In genomic region chrX:163879039-163879438, GRCm38 (mm10) we compare ENCODE assay signal across 15 mouse cellular contexts. TPM values are rescaled to one million over a fixed set of nuclear protein-coding genes. Genes with fewer than 3 reads are reported as not detected.
DNase-seq lines count a peak whose midpoint lies in the region; ATAC-seq and TF ChIP-seq lines count a peak whose summit lies in the region.
"Had no signal": no experiment of that assay in that cellular context is flagged by ENCODE, and none has a peak within 500 bp of the region (broad histone marks: within the 10 kb centered on the region; RNA-seq: fewer than 3 reads in every experiment).

No protein-coding gene starts in this region.

- H3K9ac ChIP-seq in embryonic facial prominence, embryonic 11.5 days (replicated peaks; ENCODE audit: low read length), result no peak overlapping the region
- no peak overlapping the region for H3K9ac ChIP-seq in heart, embryonic 13.5 days
- H3K9ac ChIP-seq in CH12.LX (ENCODE audit: insufficient read depth, low read depth), result no peak overlapping the region
- H3K9ac ChIP-seq: embryonic facial prominence, embryonic 12.5 days; forebrain, embryonic 13.5 days; forebrain, postnatal 0 days; hindbrain, embryonic 12.5 days had no signal

- no peaks in the 10 kb centered on the region for H3K27me3 ChIP-seq in embryonic facial prominence, embryonic 11.5 days (ENCODE audit: control insufficient read depth, insufficient read depth, low read length)
- peaks cover 69% of the 10 kb centered on the region for H3K27me3 ChIP-seq in embryonic facial prominence, embryonic 10.5 days (replicated peaks; ENCODE audit: low read depth, poor library complexity, severe bottlenecking)
- H3K27me3 ChIP-seq in heart, embryonic 13.5 days (replicated peaks), result no peaks in the 10 kb centered on the region
- H3K27me3 ChIP-seq in CH12.LX (replicated peaks), result no peaks in the 10 kb centered on the region

- H3K9me3 ChIP-seq in embryonic facial prominence, embryonic 11.5 days (replicated peaks; ENCODE audit: control insufficient read depth, low read length), result no peaks in the 10 kb centered on the region
- no peaks in the 10 kb centered on the region for H3K9me3 ChIP-seq in embryonic facial prominence, embryonic 10.5 days
- H3K9me3 ChIP-seq in heart, embryonic 13.5 days, result no peaks in the 10 kb centered on the region
- H3K9me3 ChIP-seq in CH12.LX (replicated peaks; ENCODE audit: low read length), result no peaks in the 10 kb centered on the region
- H3K9me3 ChIP-seq: embryonic facial prominence, embryonic 12.5 days; forebrain, embryonic 13.5 days; G1E; hindbrain, embryonic 12.5 days had no signal

- TF ChIP-seq CTCF in CH12.LX (conservative IDR thresholded peaks at IDR 0.05 in 1 of 2, IDR thresholded peaks at IDR 0.05 in 1 of 2; ENCODE audit: low read depth in 2 of 2, low read length in 2 of 2), result no peak
- TF ChIP-seq CTCF in embryonic fibroblast, embryonic 13.5 days (IDR thresholded peaks at IDR 0.05; ENCODE audit: borderline replicate concordance, insufficient read depth, low read length), result no peak

- H3K27ac ChIP-seq in embryonic facial prominence, embryonic 11.5 days (replicated peaks; ENCODE audit: low read depth, low read length), result no peak overlapping the region
- no peak overlapping the region for H3K27ac ChIP-seq in embryonic facial prominence, embryonic 10.5 days (replicated peaks)
- H3K27ac ChIP-seq in heart, embryonic 13.5 days (replicated peaks), result peak overlapping the region; percentile 77; the same call in 1 of the 2 replicates
- H3K27ac ChIP-seq in CH12.LX (ENCODE audit: insufficient read depth, low read depth), result no peak overlapping the region
- peak overlapping the region; percentile 58 for H3K27ac ChIP-seq in embryonic fibroblast, embryonic 13.5 days (ENCODE audit: insufficient read depth, low read length)
- H3K27ac ChIP-seq: embryonic facial prominence, embryonic 12.5 days; forebrain, embryonic 13.5 days; hindbrain, embryonic 12.5 days had no signal

- H3K79me2 ChIP-seq in CH12.LX (replicated peaks; ENCODE audit: control insufficient read depth, extremely low read depth, insufficient read depth, poor library complexity, severe bottlenecking), result no peaks in the 10 kb centered on the region

- TF ChIP-seq POLR2A in CH12.LX (IDR thresholded peaks at IDR 0.05; ENCODE audit: low read depth, low read length), result no peak
- no peak for TF ChIP-seq POLR2A in embryonic fibroblast, embryonic 13.5 days (IDR thresholded peaks at IDR 0.05; ENCODE audit: low read depth, low read length)

- H3K36me3 ChIP-seq in embryonic facial prominence, embryonic 11.5 days (replicated peaks; ENCODE audit: control insufficient read depth, insufficient read depth, low read depth, low read length), result no peaks in the 10 kb centered on the region
- no peaks in the 10 kb centered on the region for H3K36me3 ChIP-seq in embryonic facial prominence, embryonic 10.5 days (replicated peaks)
- no peaks in the 10 kb centered on the region for H3K36me3 ChIP-seq in heart, embryonic 13.5 days
- H3K36me3 ChIP-seq in CH12.LX (replicated peaks in 1 of 2; ENCODE audit: control insufficient read depth in 1 of 2, insufficient read depth in 1 of 2, low read length in 1 of 2), result no peaks in the 10 kb centered on the region
- H3K36me3 ChIP-seq: embryonic facial prominence, embryonic 12.5 days; G1E; hindbrain, embryonic 12.5 days had no signal

- in situ Hi-C loops in CH12.LX (cut with MboI; ENCODE audit: low pct_ligation_motif_present, low pct_unique_long_range_greater_than_20kb, low sequenced_read_pairs), result no loop called here

- no peak overlapping the region for H3K4me3 ChIP-seq in embryonic facial prominence, embryonic 11.5 days (ENCODE audit: low read depth, low read length)
- no peak overlapping the region for H3K4me3 ChIP-seq in embryonic facial prominence, embryonic 10.5 days
- H3K4me3 ChIP-seq in heart, embryonic 13.5 days, result no peak overlapping the region
- no peak overlapping the region for H3K4me3 ChIP-seq in CH12.LX (replicated peaks in 1 of 3; ENCODE audit: low read depth in 2 of 3, low read length in 2 of 3, poor library complexity in 1 of 3)
- H3K4me3 ChIP-seq in embryonic fibroblast, embryonic 13.5 days (ENCODE audit: insufficient read depth, low read length), result no peak overlapping the region
- H3K4me3 ChIP-seq: embryonic facial prominence, embryonic 12.5 days; forebrain, embryonic 13.5 days; hindbrain, embryonic 12.5 days had no signal

- no peaks in the 10 kb centered on the region for H3K4me1 ChIP-seq in embryonic facial prominence, embryonic 11.5 days (ENCODE audit: control insufficient read depth, insufficient read depth, low read length)
- peaks cover 7% of the 10 kb centered on the region; the same call in 1 of the 2 replicates for H3K4me1 ChIP-seq in embryonic facial prominence, embryonic 10.5 days
- peaks cover 14% of the 10 kb centered on the region for H3K4me1 ChIP-seq in heart, embryonic 13.5 days
- H3K4me1 ChIP-seq in CH12.LX (ENCODE audit: control insufficient read depth in 1 of 2, insufficient read depth in 2 of 2), result peaks cover 10 to 33% of the 10 kb centered on the region in 2 experiments; a peak in 3 of 4 replicates
- peaks cover 4% of the 10 kb centered on the region; the same call in 1 of the 2 replicates for H3K4me1 ChIP-seq in embryonic fibroblast, embryonic 13.5 days (ENCODE audit: control insufficient read depth, insufficient read depth, low read length)
- H3K4me1 ChIP-seq: forebrain, embryonic 13.5 days; hindbrain, embryonic 12.5 days had no signal

- no peak overlapping the region for H3K4me2 ChIP-seq in embryonic facial prominence, embryonic 11.5 days (ENCODE audit: low read depth, low read length)
- H3K4me2 ChIP-seq in heart, embryonic 13.5 days, result peak overlapping the region; percentile 44
- H3K4me2 ChIP-seq in CH12.LX (ENCODE audit: insufficient read depth, low read depth, poor library complexity, severe bottlenecking), result no peak overlapping the region
- H3K4me2 ChIP-seq: embryonic facial prominence, embryonic 12.5 days; forebrain, embryonic 13.5 days; hindbrain, embryonic 12.5 days had no signal

- intact Hi-C loops in heart, postnatal 25 days (cut with DNase I), result no loop called here

- no peak for TF ChIP-seq EP300 in CH12.LX (IDR thresholded peaks at IDR 0.05; ENCODE audit: low read length)

- no peak for ATAC-seq in embryonic facial prominence, embryonic 11.5 days (replicated peaks; ENCODE audit: insufficient number of reproducible peaks, low FRiP score, low TSS enrichment, low read depth)
- ATAC-seq in heart, embryonic 13.5 days (ENCODE audit: extremely low read depth, insufficient number of reproducible peaks, low FRiP score, low TSS enrichment), result no peak
- ATAC-seq: forebrain, embryonic 13.5 days; forebrain, postnatal 0 days; hindbrain, embryonic 16.5 days; intestine, postnatal 0 days had no signal

- 69% methylated on average over 6 of the region's 6 CpGs for WGBS in embryonic facial prominence, embryonic 11.5 days
- WGBS in embryonic facial prominence, embryonic 10.5 days, result 68% methylated on average over 6 of the region's 6 CpGs
- 43% methylated on average over 6 of the region's 6 CpGs for WGBS in heart, embryonic 13.5 days

- dilution Hi-C loops in CH12.LX (cut with MboI; ENCODE audit: extremely low pct_ligation_motif_present, extremely low pct_unique_long_range_greater_than_20kb, low sequenced_read_pairs), result no loop called here

- peak; percentile 8 for DNase-seq in embryonic facial prominence, embryonic 11.5 days (ENCODE audit: low spot score)
- DNase-seq in embryonic facial prominence, embryonic 10.5 days (ENCODE audit: low spot score), result no peak
- no peak for DNase-seq in heart, postnatal 25 days (ENCODE audit: low spot score)
- DNase-seq in CH12.LX (ENCODE audit: extremely low read depth), result no peak
- no peak for DNase-seq in spleen, postnatal 14 days (ENCODE audit: low spot score in 2 of 2)
- no peak for DNase-seq in cerebellum, adult 9-11 months
- DNase-seq: forebrain, postnatal 0 days had no signal

- no peak for TF ChIP-seq RAD21 in CH12.LX (IDR thresholded peaks at IDR 0.05; ENCODE audit: low read depth, low read length)

TF ChIP-seq in CH12.LX, 34 proteins besides CTCF, POLR2A, EP300 and RAD21:
- TF ChIP-seq MEF2A (IDR thresholded peaks at IDR 0.05; ENCODE audit: borderline replicate concordance, low read depth, low read length) (no peak), UBTF (IDR thresholded peaks at IDR 0.05; ENCODE audit: low read depth, low read length) (no peak), HCFC1 (IDR thresholded peaks at IDR 0.05; ENCODE audit: low read depth, low read length) (no peak), CHD1 (IDR thresholded peaks at IDR 0.05; ENCODE audit: low read depth, low read length) (no peak), JUND (conservative IDR thresholded peaks at IDR 0.05; ENCODE audit: low read depth, low read length) (no peak), NELFE (IDR thresholded peaks at IDR 0.05; ENCODE audit: low read depth, low read length) (no peak), ZMIZ1 (IDR thresholded peaks at IDR 0.05; ENCODE audit: low read depth, low read length) (no peak), BHLHE40 (IDR thresholded peaks at IDR 0.05; ENCODE audit: low read depth, low read length) (peak; percentile 54; the same call in 1 of the 2 replicates), SMC3 (IDR thresholded peaks at IDR 0.05; ENCODE audit: low read depth, low read length) (no peak), SIN3A (IDR thresholded peaks at IDR 0.05; ENCODE audit: low read length) (no peak), ETS1 (conservative IDR thresholded peaks at IDR 0.05; ENCODE audit: low read depth, low read length) (0 out of 2 replicates have a peak, but pooled peaks have one; percentile 16)

RNA-seq across cellular contexts. Expression of gene Ap1s2, which starts 29.8 kb away (rescaled TPM):
- polyA plus RNA-seq in embryonic facial prominence, embryonic 11.5 days (2014; fragmentation: Nextera tagmentation; extraction: Ambion mirVana), result 28.9 and 32.1 TPM in 2 replicates
- 20.8 and 22.7 TPM in 2 replicates for polyA plus RNA-seq in embryonic facial prominence, embryonic 10.5 days (2016; fragmentation: Nextera tagmentation; extraction: Ambion mirVana)
- polyA plus RNA-seq in heart, embryonic 13.5 days (2015; fragmentation: Nextera tagmentation; extraction: Ambion mirVana), result 17.7 and 22.0 TPM in 2 replicates
- total RNA-seq in heart, postnatal 25 days (2021), result 10 to 100 TPM; 16.9 to 22.8 TPM
- total RNA-seq in CH12.LX (2012; rRNA removed) (4.3 and 5.7 TPM in 2 replicates), CH12.LX (2014; rRNA removed) (12.3 and 16.6 TPM in 2 replicates)
- 6.5 and 8.9 TPM in 2 replicates for polyA plus RNA-seq in CH12.LX (2012; ENCODE audit: insufficient read length, low read depth)
- 39.7 and 44.2 TPM in 2 replicates for polyA plus RNA-seq in embryonic fibroblast, embryonic 13.5 days (2011; ENCODE audit: insufficient read length, low read depth, missing spikeins)

Comparison
In these comparisons a context has a peak if more than half of its experiments do, and no peak if none do; other contexts are left out.
1. H3K27ac ChIP-seq: peak in heart, embryonic 13.5 days (single experiment) and embryonic fibroblast, embryonic 13.5 days (single experiment); none in embryonic facial prominence, embryonic 11.5 days (single experiment), embryonic facial prominence, embryonic 10.5 days (single experiment) and CH12.LX (single experiment).